Mouse (Mus musculus): ENCODE results near the gene Ppfia3. TPM values are rescaled to one million over a fixed set of nuclear protein-coding genes. Genes with fewer than 3 reads are reported as not detected.

Ppfia3 gene
- polyA plus RNA-seq, 1 experiment: not detected

DNA sequence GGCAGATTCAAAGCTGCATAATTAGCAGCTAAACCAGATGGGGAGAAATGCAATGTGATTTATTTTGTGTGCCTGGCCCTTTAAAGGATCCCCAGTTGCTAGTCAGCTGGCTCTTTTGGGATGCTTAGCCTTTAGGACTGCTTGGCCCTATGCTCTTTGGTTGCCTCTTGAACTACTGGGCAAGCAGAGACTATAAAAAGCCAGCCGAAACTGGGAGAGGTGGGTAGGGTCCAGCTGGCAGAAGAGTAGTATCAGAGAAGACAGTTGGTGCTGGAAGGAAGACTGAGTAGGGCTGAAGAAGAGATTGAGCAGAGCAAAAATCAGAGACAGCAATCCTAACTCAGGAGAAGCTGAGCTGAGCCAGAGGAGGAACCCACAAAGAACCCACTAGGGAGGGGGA is 70.2 kb downstream of the Ppfia3 start:
- no peak for TF ChIP-seq CTCF (IDR thresholded peaks at IDR 0.05; ENCODE audit: control insufficient read depth, insufficient read depth, low read length)
- no peak for TF ChIP-seq POLR2A (IDR thresholded peaks at IDR 0.05; ENCODE audit: borderline replicate concordance, control insufficient read depth, low read depth, low read length)
- no peak overlapping the region for H3K27ac ChIP-seq (ENCODE audit: control insufficient read depth, insufficient read depth, low read depth, low read length, poor library complexity)
- WGBS: 74% methylated on average over 1 of the region's 1 CpGs
- H3K4me3 ChIP-seq (replicated peaks; ENCODE audit: control insufficient read depth, low read depth, low read length): no peak overlapping the region
- H3K4me1 ChIP-seq (ENCODE audit: control insufficient read depth, insufficient read depth, low read length): no peaks in the 10 kb centered on the region

Other genes with a start within 250 kb of the Ppfia3 start
- 982 and 1,240 TPM in 2 replicates for gene Rps11, start 242.6 kb downstream of the Ppfia3 start, polyA plus RNA-seq (2011; ENCODE audit: insufficient read depth, insufficient read length, low replicate concordance, missing spikeins)
- 2,527 and 4,441 TPM in 2 replicates for gene Rpl13a, start 238.3 kb downstream of the Ppfia3 start, polyA plus RNA-seq (2011; ENCODE audit: insufficient read depth, insufficient read length, low replicate concordance, missing spikeins)
- not detected in 2 replicates for gene Gm45713, start 230.8 kb downstream of the Ppfia3 start, polyA plus RNA-seq (2011; ENCODE audit: insufficient read depth, insufficient read length, low replicate concordance, missing spikeins)
- gene Flt3l, start 230.6 kb downstream of the Ppfia3 start, polyA plus RNA-seq (2011; ENCODE audit: insufficient read depth, insufficient read length, low replicate concordance, missing spikeins): 32.5 and 85.0 TPM in 2 replicates
- gene Pih1d1, start 212.7 kb downstream of the Ppfia3 start, polyA plus RNA-seq (2011; ENCODE audit: insufficient read depth, insufficient read length, low replicate concordance, missing spikeins): 39.2 and 92.4 TPM in 2 replicates
- 49.6 and 113 TPM in 2 replicates for gene Aldh16a1, start 212.4 kb downstream of the Ppfia3 start, polyA plus RNA-seq (2011; ENCODE audit: insufficient read depth, insufficient read length, low replicate concordance, missing spikeins)
- 1.3 TPM in 1 of 2 replicates, not detected in the other for gene Slc17a7, start 203.1 kb downstream of the Ppfia3 start, polyA plus RNA-seq (2011; ENCODE audit: insufficient read depth, insufficient read length, low replicate concordance, missing spikeins)
- 1.2 TPM in 1 of 2 replicates, not detected in the other for gene Gfy, start 187.4 kb downstream of the Ppfia3 start, polyA plus RNA-seq (2011; ENCODE audit: insufficient read depth, insufficient read length, low replicate concordance, missing spikeins)
- gene Pth2, start 186.0 kb downstream of the Ppfia3 start, polyA plus RNA-seq (2011; ENCODE audit: insufficient read depth, insufficient read length, low replicate concordance, missing spikeins): not detected in 2 replicates
- not detected in 2 replicates for gene Ccdc155, start 162.1 kb downstream of the Ppfia3 start, polyA plus RNA-seq (2011; ENCODE audit: insufficient read depth, insufficient read length, low replicate concordance, missing spikeins)
- gene Dkkl1, start 154.9 kb downstream of the Ppfia3 start, polyA plus RNA-seq (2011; ENCODE audit: insufficient read depth, insufficient read length, low replicate concordance, missing spikeins): 1.5 TPM in 1 of 2 replicates, not detected in the other
- gene Tead2, start 151.3 kb downstream of the Ppfia3 start, polyA plus RNA-seq (2011; ENCODE audit: insufficient read depth, insufficient read length, low replicate concordance, missing spikeins): 5.0 and 10.9 TPM in 2 replicates
- gene Cd37, start 127.9 kb downstream of the Ppfia3 start, polyA plus RNA-seq (2011; ENCODE audit: insufficient read depth, insufficient read length, low replicate concordance, missing spikeins): 214 and 405 TPM in 2 replicates
- gene Slc6a16, start 125.9 kb downstream of the Ppfia3 start, polyA plus RNA-seq (2011; ENCODE audit: insufficient read depth, insufficient read length, low replicate concordance, missing spikeins): not detected in 2 replicates
- gene Slc6a21, start 89.5 kb downstream of the Ppfia3 start, polyA plus RNA-seq (2011; ENCODE audit: insufficient read depth, insufficient read length, low replicate concordance, missing spikeins): not detected in 2 replicates
- 2.6 and 3.9 TPM in 2 replicates for gene Trpm4, start 33.2 kb downstream of the Ppfia3 start, polyA plus RNA-seq (2011; ENCODE audit: insufficient read depth, insufficient read length, low replicate concordance, missing spikeins)
- 1.5 and 1.7 TPM in 2 replicates for gene Hrc, start 31.7 kb downstream of the Ppfia3 start, polyA plus RNA-seq (2011; ENCODE audit: insufficient read depth, insufficient read length, low replicate concordance, missing spikeins)
- gene Lin7b, start 3.6 kb upstream of the Ppfia3 start, polyA plus RNA-seq (2011; ENCODE audit: insufficient read depth, insufficient read length, low replicate concordance, missing spikeins): not detected in 2 replicates
- gene Snrnp70, start 28.7 kb upstream of the Ppfia3 start, polyA plus RNA-seq (2011; ENCODE audit: insufficient read depth, insufficient read length, low replicate concordance, missing spikeins): 753 and 781 TPM in 2 replicates
- gene Kcna7, start 38.6 kb upstream of the Ppfia3 start, polyA plus RNA-seq (2011; ENCODE audit: insufficient read depth, insufficient read length, low replicate concordance, missing spikeins): not detected in 2 replicates
- 1.8 TPM in 1 of 2 replicates, not detected in the other for gene Ntf5, start 46.7 kb upstream of the Ppfia3 start, polyA plus RNA-seq (2011; ENCODE audit: insufficient read depth, insufficient read length, low replicate concordance, missing spikeins)
- not detected in 2 replicates for gene Lhb, start 53.8 kb upstream of the Ppfia3 start, polyA plus RNA-seq (2011; ENCODE audit: insufficient read depth, insufficient read length, low replicate concordance, missing spikeins)
- gene Gys1, start 67.8 kb upstream of the Ppfia3 start, polyA plus RNA-seq (2011; ENCODE audit: insufficient read depth, insufficient read length, low replicate concordance, missing spikeins): 11.3 and 17.4 TPM in 2 replicates
- gene Ruvbl2, start 71.1 kb upstream of the Ppfia3 start, polyA plus RNA-seq (2011; ENCODE audit: insufficient read depth, insufficient read length, low replicate concordance, missing spikeins): 61.4 and 66.3 TPM in 2 replicates
- 2,067 and 2,131 TPM in 2 replicates for gene Ftl1, start 92.9 kb upstream of the Ppfia3 start, polyA plus RNA-seq (2011; ENCODE audit: insufficient read depth, insufficient read length, low replicate concordance, missing spikeins)
- gene Bax, start 99.9 kb upstream of the Ppfia3 start, polyA plus RNA-seq (2011; ENCODE audit: insufficient read depth, insufficient read length, low replicate concordance, missing spikeins): 71.8 and 143 TPM in 2 replicates
- 1.3 TPM in 1 of 2 replicates, not detected in the other for gene Tulp2, start 114.9 kb upstream of the Ppfia3 start, polyA plus RNA-seq (2011; ENCODE audit: insufficient read depth, insufficient read length, low replicate concordance, missing spikeins)
- not detected in 2 replicates for gene Gm45808, start 119.8 kb upstream of the Ppfia3 start, polyA plus RNA-seq (2011; ENCODE audit: insufficient read depth, insufficient read length, low replicate concordance, missing spikeins)
- gene Dhdh, start 121.8 kb upstream of the Ppfia3 start, polyA plus RNA-seq (2011; ENCODE audit: insufficient read depth, insufficient read length, low replicate concordance, missing spikeins): 2.7 and 4.8 TPM in 2 replicates
- 69.3 and 71.9 TPM in 2 replicates for gene Nucb1, start 143.4 kb upstream of the Ppfia3 start, polyA plus RNA-seq (2011; ENCODE audit: insufficient read depth, insufficient read length, low replicate concordance, missing spikeins)
- 356 and 801 TPM in 2 replicates for gene Ppp1r15a, start 159.2 kb upstream of the Ppfia3 start, polyA plus RNA-seq (2011; ENCODE audit: insufficient read depth, insufficient read length, low replicate concordance, missing spikeins)
- 2.1 and 8.9 TPM in 2 replicates for gene Plekha4, start 159.3 kb upstream of the Ppfia3 start, polyA plus RNA-seq (2011; ENCODE audit: insufficient read depth, insufficient read length, low replicate concordance, missing spikeins)
- 5.7 TPM in 1 of 2 replicates, not detected in the other for gene Hsd17b14, start 187.9 kb upstream of the Ppfia3 start, polyA plus RNA-seq (2011; ENCODE audit: insufficient read depth, insufficient read length, low replicate concordance, missing spikeins)
- gene Bcat2, start 203.1 kb upstream of the Ppfia3 start, polyA plus RNA-seq (2011; ENCODE audit: insufficient read depth, insufficient read length, low replicate concordance, missing spikeins): 35.7 and 58.4 TPM in 2 replicates
- gene Fgf21, start 248.5 kb upstream of the Ppfia3 start, polyA plus RNA-seq (2011; ENCODE audit: insufficient read depth, insufficient read length, low replicate concordance, missing spikeins): not detected in 2 replicates

Measured in bone marrow, adult 2 months (tissue).